Mouse (Mus musculus) lung, adult 2 months (tissue): ENCODE measurements around the gene Taf15.

Source experiments
- CTCF ChIP-seq: fragments of 200-500 bp; IDR thresholded peaks from 2 replicates; pipeline ENCODE4 v1.5.1; 2011; ENCODE audit warnings: mild to moderate bottlenecking, low read length, control low read depth; ENCODE audit not compliant: insufficient read depth
- POLR2A ChIP-seq: fragments of 200-500 bp; IDR thresholded peaks from 2 replicates; pipeline ENCODE4 v1.6.1; 2011; ENCODE audit warnings: low read depth, mild to moderate bottlenecking, control low read depth, low read length, borderline replicate concordance; ENCODE audit errors: extremely low read depth

GRCm38 (mm10) chr11:83455608-83456007, 17.3 kb upstream of the Taf15 start:
- TF ChIP-seq POLR2A (no peak), CTCF (no peak)
